Mouse (Mus musculus) neutrophil, adult 59 days (primary cell): ENCODE results near the gene Pus7. TPM values are rescaled to one million over a fixed set of nuclear protein-coding genes. Genes with fewer than 3 reads are reported as not detected.

ENCODE experiments used
- total RNA-seq, 2 experiments: library from RNA; stranded (reverse); gene quantifications; 1 replicate in 1 of 2; 2 replicates in 1 of 2; pipeline ENCODE4 v1.2.4; 2023

Pus7 gene
- 1 to 10 TPM; 6.5 to 6.6 TPM for total RNA-seq

GRCm38 (mm10) chr5:23782931-23783877, at the start of gene Pus7:
TSS of gene Pus7 (minus strand) at chr5:23783711.

GRCm38 (mm10) chr5:23787536-23788389, 4.3 kb upstream of the Pus7 start, which contains the start of gene Rint1:
TSS of gene Rint1 (plus strand) at chr5:23787711.

Other genes with a start within 250 kb of the Pus7 start
- 100 to 1,000 TPM; 123 to 142 TPM for gene Srpk2, start 99.1 kb downstream of the Pus7 start, total RNA-seq
- gene Rint1, start 4.0 kb upstream of the Pus7 start, total RNA-seq = 10 to 100 TPM; 11.7 to 12.3 TPM
- gene Tomm7, start 60.5 kb upstream of the Pus7 start, total RNA-seq = 10 to 100 TPM; 40.2 to 42.2 TPM
- 10 to 100 TPM; 18.0 to 19.7 TPM for gene Fam126a, start 247.0 kb upstream of the Pus7 start, total RNA-seq